Mouse (Mus musculus) stomach, postnatal 0 days (tissue): ENCODE results near the gene Dhx36.

Source experiments
- CTCF ChIP-seq: IDR thresholded peaks from 2 replicates; pipeline ENCODE4 v1.5.1; 2016; ENCODE audit warnings: antibody characterized with exemption, low read depth, mild to moderate bottlenecking, moderate library complexity
- EP300 ChIP-seq: optimal IDR thresholded peaks from 2 replicates; pipeline ENCODE3; 2016; ENCODE audit warnings: antibody characterized with exemption

- TF ChIP-seq CTCF (no peak), EP300 (no peak)
These were observed 47.3 kb downstream of the Dhx36 start for GRCm38 (mm10) chr3:62459483-62459882.
